Mouse (Mus musculus) myocyte (in vitro differentiated cells): ENCODE data around the gene Usp12. TPM values are rescaled to one million over a fixed set of nuclear protein-coding genes. Genes with fewer than 3 reads are reported as not detected.

Experiments
- H3K27me3 ChIP-seq: one replicate; pipeline ENCODE4 v1.6.1; 2011; ENCODE audit not compliant: control insufficient read depth, insufficient read depth, insufficient read length
- H3K36me3 ChIP-seq: one replicate; pipeline ENCODE4 v1.6.1; 2011; ENCODE audit not compliant: control insufficient read depth, insufficient read depth
- H3K4me2 ChIP-seq: one replicate; pipeline ENCODE4 v1.6.1; 2011; ENCODE audit warnings: low read depth, control low read depth
- H3K4me3 ChIP-seq: one replicate; pipeline ENCODE4 v1.5.1; 2011; ENCODE audit warnings: mild to moderate bottlenecking, control low read depth, moderate library complexity
- H3K79me2 ChIP-seq: one replicate; pipeline ENCODE4 v1.6.1; 2011; ENCODE audit not compliant: control insufficient read depth, insufficient read depth
- H3ac ChIP-seq: one replicate; pipeline ENCODE4 v1.6.1; 2011; ENCODE audit not compliant: control insufficient read depth, insufficient read length
- CEBPB ChIP-seq: IDR thresholded peaks from 2 replicates; pipeline ENCODE4 v1.6.1; 2011; ENCODE audit warnings: mild to moderate bottlenecking, moderate library complexity; ENCODE audit not compliant: poor library complexity, insufficient read depth, severe bottlenecking
- E2F4 ChIP-seq: IDR thresholded peaks from one replicate; pipeline ENCODE4 v1.6.1; 2011; ENCODE audit warnings: mild to moderate bottlenecking, control low read depth, moderate library complexity; ENCODE audit not compliant: insufficient read depth
- MAX ChIP-seq: IDR thresholded peaks from one replicate; pipeline ENCODE4 v1.6.1; 2011; ENCODE audit warnings: low read depth, mild to moderate bottlenecking, control low read depth
- MYOD1 ChIP-seq, 3 experiments: IDR thresholded peaks; one replicate each; pipeline ENCODE4 v1.6.1; 2011; ENCODE audit warnings: control low read depth in 2 of 3, low read depth in 2 of 3, mild to moderate bottlenecking in 2 of 3, moderate library complexity in 1 of 3; ENCODE audit not compliant: insufficient read length in 2 of 3, control insufficient read depth in 1 of 3
- MYOG ChIP-seq, 3 experiments: IDR thresholded peaks; one replicate each; pipeline ENCODE4 v1.6.1; 2011; ENCODE audit warnings: control low read depth in 2 of 3, low read depth in 2 of 3, mild to moderate bottlenecking in 2 of 3; ENCODE audit not compliant: insufficient read length in 2 of 3, control insufficient read depth in 1 of 3, insufficient read depth in 1 of 3
- POLR2A ChIP-seq: IDR thresholded peaks from one replicate; pipeline ENCODE4 v1.6.1; 2011; ENCODE audit warnings: low read depth, mild to moderate bottlenecking, control low read depth, moderate library complexity; ENCODE audit not compliant: insufficient read length
- POLR2AphosphoS2 ChIP-seq: IDR thresholded peaks from one replicate; pipeline ENCODE4 v1.6.1; 2011; ENCODE audit warnings: low read depth, control low read depth; ENCODE audit not compliant: insufficient read length
- REST ChIP-seq: IDR thresholded peaks from one replicate; pipeline ENCODE4 v1.6.1; 2011; ENCODE audit warnings: mild to moderate bottlenecking, control low read depth, moderate library complexity; ENCODE audit not compliant: insufficient read depth, insufficient read length
- SRF ChIP-seq: IDR thresholded peaks from one replicate; pipeline ENCODE4 v1.6.1; 2011; ENCODE audit warnings: low read depth; ENCODE audit not compliant: control insufficient read depth, insufficient read length
- TCF12 ChIP-seq: IDR thresholded peaks from one replicate; pipeline ENCODE4 v1.6.1; 2011; ENCODE audit warnings: mild to moderate bottlenecking, control low read depth; ENCODE audit not compliant: poor library complexity, insufficient read depth, severe bottlenecking
- TCF3 ChIP-seq: IDR thresholded peaks from one replicate; pipeline ENCODE4 v1.6.1; 2011; ENCODE audit warnings: low read depth, control low read depth; ENCODE audit not compliant: insufficient read length
- USF1 ChIP-seq: IDR thresholded peaks from one replicate; pipeline ENCODE4 v1.6.1; 2011; ENCODE audit warnings: low read depth, mild to moderate bottlenecking, control low read depth, moderate library complexity
- polyA plus RNA-seq: library from polyadenylated mRNA; unstranded; fragments of >200 nt; fragmentation: generic; extraction: Trizol; gene quantifications from one replicate; pipeline ENCODE4 v1.2.1, GENCODE M21; 2012; ENCODE audit warnings: missing spikeins

Gene Usp12
- polyA plus RNA-seq, 1 experiment: 11.9 TPM

DNA sequence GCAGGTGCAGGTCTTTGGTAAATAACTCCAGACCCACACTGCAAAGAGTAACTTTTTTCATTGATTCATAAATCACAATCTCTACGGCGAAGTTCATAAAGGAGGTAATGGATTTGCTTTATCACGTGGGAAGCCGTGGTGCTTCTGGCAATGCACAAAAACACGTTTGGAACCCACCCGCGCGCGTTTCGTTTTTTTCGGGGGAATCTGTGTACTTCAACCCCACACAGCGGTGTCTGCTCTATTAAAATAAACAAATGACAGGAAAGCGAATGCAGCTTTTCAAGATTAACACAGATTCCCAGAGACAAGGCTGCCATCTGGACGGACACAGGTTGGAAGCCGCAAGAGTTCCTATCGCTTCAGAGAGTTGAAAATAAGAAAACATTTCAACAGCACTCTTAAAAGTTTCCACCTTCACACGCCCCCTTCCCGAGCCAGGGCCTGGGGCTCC lies 1.1 kb downstream of the Usp12 start:
- H3K36me3 ChIP-seq: no peaks in the 10 kb centered on the region
- peaks cover 57% of the 10 kb centered on the region for H3K79me2 ChIP-seq
- H3K4me2 ChIP-seq: peak overlapping the region; percentile 80
- peak overlapping the region; percentile 62 for H3K4me3 ChIP-seq
- H3K27me3 ChIP-seq: no peaks in the 10 kb centered on the region
- peak overlapping the region; percentile 65 for H3ac ChIP-seq
- TF ChIP-seq SRF (no peak), MAX (no peak), USF1 (no peak), POLR2A (no peak), REST (no peak), TCF12 (no peak), MYOG (IDR thresholded peaks at IDR 0.05; ENCODE audit: control insufficient read depth in 1 of 3, insufficient read depth in 1 of 3, insufficient read length in 2 of 3, low read depth in 2 of 3) (no peak), TCF3 (no peak), POLR2AphosphoS2 (no peak), MYOD1 (IDR thresholded peaks at IDR 0.05; ENCODE audit: control insufficient read depth in 1 of 3, insufficient read length in 2 of 3, low read depth in 2 of 3) (no peak), E2F4 (no peak), CEBPB (no peak)

DNA sequence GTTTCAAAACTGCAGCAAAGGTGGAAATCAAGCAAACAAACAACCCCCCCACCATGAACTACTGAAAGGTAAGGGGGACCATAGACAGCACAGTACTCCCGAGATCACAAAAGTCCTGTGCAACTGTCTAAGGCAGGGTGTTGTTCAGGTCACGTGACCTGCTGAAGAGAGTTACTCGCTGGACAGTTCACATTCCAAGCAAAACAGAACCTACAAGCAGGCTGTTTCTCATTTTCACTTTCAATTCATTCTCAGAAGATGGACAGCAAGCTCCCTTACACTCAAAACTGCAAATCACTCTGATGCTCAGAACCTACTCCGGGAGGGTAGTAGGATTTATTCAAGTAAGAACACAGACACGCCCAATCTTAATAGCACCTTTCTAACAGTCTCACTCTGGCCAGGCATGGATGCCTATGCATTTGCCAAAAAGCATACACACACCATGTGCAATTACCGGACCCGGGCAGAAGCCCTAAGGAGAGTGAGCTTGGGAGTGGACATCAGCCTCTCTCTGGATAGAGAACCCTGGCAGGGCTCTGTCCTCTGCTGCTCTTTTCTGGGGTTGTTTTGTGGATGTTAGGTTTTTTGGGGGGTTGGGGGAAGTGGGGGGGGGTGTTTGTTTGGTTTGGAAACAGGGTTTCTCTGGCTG lies 2.5 kb downstream of the Usp12 start:
- peaks cover 71% of the 10 kb centered on the region for H3K79me2 ChIP-seq
- no peak for TF ChIP-seq E2F4
- TF ChIP-seq MYOD1 (IDR thresholded peaks at IDR 0.05; ENCODE audit: control insufficient read depth in 1 of 3, insufficient read length in 2 of 3, low read depth in 2 of 3): no peak
- peak; percentile 76 for TF ChIP-seq USF1
- no peaks in the 10 kb centered on the region for H3K36me3 ChIP-seq
- peak overlapping the region; percentile 62 for H3K4me3 ChIP-seq
- no peak overlapping the region for H3ac ChIP-seq
- peak overlapping the region; percentile 40 for H3K4me2 ChIP-seq
- H3K27me3 ChIP-seq: no peaks in the 10 kb centered on the region

DNA sequence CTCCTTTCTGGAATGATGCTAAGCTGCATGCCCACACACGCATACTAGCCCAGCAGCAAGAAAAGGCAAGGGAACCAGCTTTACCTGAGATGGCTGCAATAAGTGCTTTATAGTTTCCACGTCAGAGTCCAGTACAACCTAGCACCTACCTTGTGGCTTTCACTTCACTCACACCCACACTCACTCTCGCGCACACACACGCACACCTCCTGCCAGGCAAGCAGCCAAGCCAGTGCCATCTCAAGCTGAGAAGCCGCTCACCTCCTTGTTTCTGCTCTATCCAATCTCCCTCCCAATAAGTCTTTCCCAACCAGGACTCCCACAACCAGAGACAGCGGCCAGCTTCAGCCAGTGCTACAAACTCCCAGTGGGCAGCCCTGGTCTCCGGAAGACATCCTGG lies 3.9 kb downstream of the Usp12 start:
- no peak overlapping the region for H3ac ChIP-seq

GRCm38 (mm10) chr5:146789413-146789812 lies 5.4 kb downstream of the Usp12 start:
- TF ChIP-seq MYOG (IDR thresholded peaks at IDR 0.05; ENCODE audit: control insufficient read depth in 1 of 3, insufficient read depth in 1 of 3, insufficient read length in 2 of 3, low read depth in 2 of 3) (no peak), SRF (no peak), POLR2A (no peak), CEBPB (no peak)
- Histone ChIP-seq H3K4me2 (no peak overlapping the region), H3K4me3 (no peak overlapping the region), H3K79me2 (peaks cover 99% of the 10 kb centered on the region), H3K27me3 (no peaks in the 10 kb centered on the region), H3ac (no peak overlapping the region), H3K36me3 (no peaks in the 10 kb centered on the region)

More for the DNA sequence above, 3.9 kb downstream of the Usp12 start:
- no peak overlapping the region for H3K4me2 ChIP-seq
- H3K4me3 ChIP-seq: no peak overlapping the region
- H3K36me3 ChIP-seq: no peaks in the 10 kb centered on the region
- peaks cover 84% of the 10 kb centered on the region for H3K79me2 ChIP-seq
- no peak for TF ChIP-seq POLR2A
- TF ChIP-seq POLR2AphosphoS2: no peak
- TF ChIP-seq E2F4: no peak
- TF ChIP-seq MYOD1 (IDR thresholded peaks at IDR 0.05; ENCODE audit: control insufficient read depth in 1 of 3, insufficient read length in 2 of 3, low read depth in 2 of 3): no peak
- no peak for TF ChIP-seq USF1
- TF ChIP-seq TCF3: no peak
- TF ChIP-seq SRF: no peak
- TF ChIP-seq REST: no peak
- no peak for TF ChIP-seq MAX
- TF ChIP-seq MYOG (IDR thresholded peaks at IDR 0.05; ENCODE audit: control insufficient read depth in 1 of 3, insufficient read depth in 1 of 3, insufficient read length in 2 of 3, low read depth in 2 of 3): no peak
- TF ChIP-seq TCF12: no peak
- no peak for TF ChIP-seq CEBPB
- no peaks in the 10 kb centered on the region for H3K27me3 ChIP-seq

- Histone ChIP-seq H3K4me3 (no peak overlapping the region), H3K27me3 (no peaks in the 10 kb centered on the region), H3K79me2 (peaks cover 99% of the 10 kb centered on the region), H3ac (no peak overlapping the region), H3K4me2 (no peak overlapping the region), H3K36me3 (no peaks in the 10 kb centered on the region)
- TF ChIP-seq TCF12 (no peak), MYOG (IDR thresholded peaks at IDR 0.05; ENCODE audit: control insufficient read depth in 1 of 3, insufficient read depth in 1 of 3, insufficient read length in 2 of 3, low read depth in 2 of 3) (no peak), MYOD1 (IDR thresholded peaks at IDR 0.05; ENCODE audit: control insufficient read depth in 1 of 3, insufficient read length in 2 of 3, low read depth in 2 of 3) (no peak), USF1 (no peak), E2F4 (no peak), REST (no peak), POLR2A (no peak), CEBPB (no peak), SRF (no peak), MAX (no peak), POLR2AphosphoS2 (no peak), TCF3 (no peak)
Measured at GRCm38 (mm10) chr5:146786123-146786522, 8.7 kb downstream of the Usp12 start.
